Mouse (Mus musculus): ENCODE measurements around the gene Gm20518. TPM values are rescaled to one million over a fixed set of nuclear protein-coding genes. Genes with fewer than 3 reads are reported as not detected.

The Gm20518 gene
- total and polyA plus RNA-seq, 2 experiments = 0.09 to 0.34 TPM

GRCm38 (mm10) chr16:17865293-17865692 lies 26.2 kb downstream of the Gm20518 start:
- Histone ChIP-seq H3K36me3 (ENCODE audit: control insufficient read depth, insufficient read depth, low read length) (peaks cover 6% of the 10 kb centered on the region), H3K79me2 (ENCODE audit: control insufficient read depth, insufficient read depth, low read length) (peaks cover 16% of the 10 kb centered on the region; the same call in 1 of the 2 replicates), H3K9ac (ENCODE audit: low read depth, low read length) (no peak overlapping the region), H3K4me3 (ENCODE audit: insufficient read depth, low read depth, low read length) (no peak overlapping the region), H3K27me3 (ENCODE audit: control insufficient read depth, insufficient read depth, low read length) (no peaks in the 10 kb centered on the region), H3K27ac (replicated peaks; ENCODE audit: insufficient read depth, low read depth, low read length) (no peak overlapping the region), H3K4me1 (ENCODE audit: control insufficient read depth, insufficient read depth, low read length) (peaks cover 4% of the 10 kb centered on the region)
- DNase-seq (ENCODE audit: extremely low read depth, low read depth, low spot score) = no peak
- 8% methylated on average over 2 of the region's 2 CpGs for WGBS
- no peak for TF ChIP-seq CTCF (IDR thresholded peaks at IDR 0.05; ENCODE audit: low read depth, low read length)
- no peak for TF ChIP-seq POLR2A (IDR thresholded peaks at IDR 0.05; ENCODE audit: extremely low read depth, insufficient read depth, low read length)

GRCm38 (mm10) chr16:17858592-17858991 lies 32.9 kb downstream of the Gm20518 start:
- no peak for DNase-seq (ENCODE audit: extremely low read depth, low read depth, low spot score)

GRCm38 (mm10) chr16:17857157-17857556 lies 34.3 kb downstream of the Gm20518 start:
- Histone ChIP-seq H3K27ac (replicated peaks; ENCODE audit: insufficient read depth, low read depth, low read length) (no peak overlapping the region), H3K27me3 (ENCODE audit: control insufficient read depth, insufficient read depth, low read length) (no peaks in the 10 kb centered on the region), H3K9ac (ENCODE audit: low read depth, low read length) (no peak overlapping the region), H3K4me1 (ENCODE audit: control insufficient read depth, insufficient read depth, low read length) (no peaks in the 10 kb centered on the region), H3K79me2 (ENCODE audit: control insufficient read depth, insufficient read depth, low read length) (no peaks in the 10 kb centered on the region), H3K36me3 (ENCODE audit: control insufficient read depth, insufficient read depth, low read length) (peaks cover 48% of the 10 kb centered on the region), H3K4me3 (ENCODE audit: insufficient read depth, low read depth, low read length) (no peak overlapping the region)
- 80% methylated on average over 7 of the region's 7 CpGs for WGBS
- TF ChIP-seq POLR2A (IDR thresholded peaks at IDR 0.05; ENCODE audit: extremely low read depth, insufficient read depth, low read length) = no peak
- TF ChIP-seq CTCF (IDR thresholded peaks at IDR 0.05; ENCODE audit: low read depth, low read length) = no peak
- no peak for DNase-seq (ENCODE audit: extremely low read depth, low read depth, low spot score)

More at GRCm38 (mm10) chr16:17858592-17858991, 32.9 kb downstream of the Gm20518 start:
- Histone ChIP-seq H3K36me3 (ENCODE audit: control insufficient read depth, insufficient read depth, low read length) (peaks cover 42% of the 10 kb centered on the region), H3K4me3 (ENCODE audit: insufficient read depth, low read depth, low read length) (no peak overlapping the region), H3K27ac (replicated peaks; ENCODE audit: insufficient read depth, low read depth, low read length) (no peak overlapping the region), H3K27me3 (ENCODE audit: control insufficient read depth, insufficient read depth, low read length) (no peaks in the 10 kb centered on the region), H3K9ac (ENCODE audit: low read depth, low read length) (no peak overlapping the region), H3K79me2 (ENCODE audit: control insufficient read depth, insufficient read depth, low read length) (no peaks in the 10 kb centered on the region), H3K4me1 (ENCODE audit: control insufficient read depth, insufficient read depth, low read length) (no peaks in the 10 kb centered on the region)
- TF ChIP-seq CTCF (IDR thresholded peaks at IDR 0.05; ENCODE audit: low read depth, low read length) (peak; percentile 60), POLR2A (IDR thresholded peaks at IDR 0.05; ENCODE audit: extremely low read depth, insufficient read depth, low read length) (no peak)

- no peaks in the 10 kb centered on the region for H3K27me3 ChIP-seq (ENCODE audit: control insufficient read depth, insufficient read depth, low read length)
- no peak overlapping the region for H3K9ac ChIP-seq (ENCODE audit: low read depth, low read length)
- DNase-seq (ENCODE audit: extremely low read depth, low read depth, low spot score) = no peak
- H3K36me3 ChIP-seq (ENCODE audit: control insufficient read depth, insufficient read depth, low read length) = peaks cover 55% of the 10 kb centered on the region
- no peak overlapping the region for H3K4me3 ChIP-seq (ENCODE audit: insufficient read depth, low read depth, low read length)
- no peaks in the 10 kb centered on the region for H3K4me1 ChIP-seq (ENCODE audit: control insufficient read depth, insufficient read depth, low read length)
- 87% methylated on average over 2 of the region's 2 CpGs for WGBS
- H3K79me2 ChIP-seq (ENCODE audit: control insufficient read depth, insufficient read depth, low read length) = no peaks in the 10 kb centered on the region
- H3K27ac ChIP-seq (replicated peaks; ENCODE audit: insufficient read depth, low read depth, low read length) = no peak overlapping the region
- no peak for TF ChIP-seq CTCF (IDR thresholded peaks at IDR 0.05; ENCODE audit: low read depth, low read length)
Observed at GRCm38 (mm10) chr16:17853263-17853662, 38.2 kb downstream of the Gm20518 start.

GRCm38 (mm10) chr16:17851860-17852259 lies 39.6 kb downstream of the Gm20518 start:
- DNase-seq (ENCODE audit: extremely low read depth, low read depth, low spot score) = no peak
- no peak overlapping the region for H3K27ac ChIP-seq (replicated peaks; ENCODE audit: insufficient read depth, low read depth, low read length)
- H3K79me2 ChIP-seq (ENCODE audit: control insufficient read depth, insufficient read depth, low read length) = no peaks in the 10 kb centered on the region
- TF ChIP-seq POLR2A (IDR thresholded peaks at IDR 0.05; ENCODE audit: extremely low read depth, insufficient read depth, low read length) (no peak), CTCF (IDR thresholded peaks at IDR 0.05; ENCODE audit: low read depth, low read length) (no peak)
- no peak overlapping the region for H3K9ac ChIP-seq (ENCODE audit: low read depth, low read length)
- peaks cover 53% of the 10 kb centered on the region for H3K36me3 ChIP-seq (ENCODE audit: control insufficient read depth, insufficient read depth, low read length)
- no peak overlapping the region for H3K4me3 ChIP-seq (ENCODE audit: insufficient read depth, low read depth, low read length)
- no peaks in the 10 kb centered on the region for H3K4me1 ChIP-seq (ENCODE audit: control insufficient read depth, insufficient read depth, low read length)
- H3K27me3 ChIP-seq (ENCODE audit: control insufficient read depth, insufficient read depth, low read length) = no peaks in the 10 kb centered on the region
- WGBS = 94% methylated on average over 1 of the region's 1 CpGs

- TF ChIP-seq POLR2A (IDR thresholded peaks at IDR 0.05; ENCODE audit: extremely low read depth, insufficient read depth, low read length) (no peak), CTCF (IDR thresholded peaks at IDR 0.05; ENCODE audit: low read depth, low read length) (no peak)
- Histone ChIP-seq H3K9ac (ENCODE audit: low read depth, low read length) (no peak overlapping the region), H3K79me2 (ENCODE audit: control insufficient read depth, insufficient read depth, low read length) (no peaks in the 10 kb centered on the region), H3K4me3 (ENCODE audit: insufficient read depth, low read depth, low read length) (no peak overlapping the region), H3K27ac (replicated peaks; ENCODE audit: insufficient read depth, low read depth, low read length) (no peak overlapping the region), H3K4me1 (ENCODE audit: control insufficient read depth, insufficient read depth, low read length) (no peaks in the 10 kb centered on the region), H3K36me3 (ENCODE audit: control insufficient read depth, insufficient read depth, low read length) (peaks cover 52% of the 10 kb centered on the region), H3K27me3 (ENCODE audit: control insufficient read depth, insufficient read depth, low read length) (no peaks in the 10 kb centered on the region)
- WGBS = 97% methylated on average over 5 of the region's 5 CpGs
- DNase-seq (ENCODE audit: extremely low read depth, low read depth, low spot score) = no peak
Observed at GRCm38 (mm10) chr16:17851331-17851730, 40.1 kb downstream of the Gm20518 start.
